Mouse (Mus musculus): ENCODE measurements around the gene Gja10. TPM values are rescaled to one million over a fixed set of nuclear protein-coding genes. Genes with fewer than 3 reads are reported as not detected.
A peak's percentile ranks its signal among the peaks of the same experiment; 100 is the strongest.

The Gja10 gene
- polyA plus RNA-seq, 1 experiment from 2014 or later, result not detected

GRCm38 (mm10) chr4:32564918-32565317, 37.6 kb downstream of the Gja10 start:
- no peak overlapping the region for H3K4me3 ChIP-seq (ENCODE audit: low read depth, low read length)

GRCm38 (mm10) chr4:32564416-32564815, 38.1 kb downstream of the Gja10 start:
- Histone ChIP-seq H3K36me3 (ENCODE audit: control insufficient read depth, insufficient read depth, low read length) (peaks cover 5% of the 10 kb centered on the region), H3K4me2 (ENCODE audit: low read depth) (no peak overlapping the region), H3K27me3 (ENCODE audit: control insufficient read depth, insufficient read depth, low read length) (no peaks in the 10 kb centered on the region), H3K4me3 (ENCODE audit: low read depth, low read length) (no peak overlapping the region), H3K27ac (ENCODE audit: low read depth, low read length) (no peak overlapping the region), H3K9ac (ENCODE audit: low read length) (no peak overlapping the region), H3K4me1 (ENCODE audit: control insufficient read depth, insufficient read depth, low read length) (peaks cover 12% of the 10 kb centered on the region; the same call in 1 of the 2 replicates), H3K9me3 (ENCODE audit: control insufficient read depth, low read length) (no peaks in the 10 kb centered on the region)
- no peak for DNase-seq (ENCODE audit: low spot score)
- no peak for ATAC-seq (ENCODE audit: insufficient read depth, low FRiP score, low TSS enrichment)
- WGBS, result 88% methylated on average over 7 of the region's 7 CpGs

More at GRCm38 (mm10) chr4:32564918-32565317, 37.6 kb downstream of the Gja10 start:
- WGBS, result 94% methylated on average over 8 of the region's 8 CpGs
- Histone ChIP-seq H3K36me3 (ENCODE audit: control insufficient read depth, insufficient read depth, low read length) (peaks cover 5% of the 10 kb centered on the region), H3K4me2 (ENCODE audit: low read depth) (no peak overlapping the region), H3K9ac (ENCODE audit: low read length) (no peak overlapping the region), H3K27ac (ENCODE audit: low read depth, low read length) (no peak overlapping the region), H3K4me1 (ENCODE audit: control insufficient read depth, insufficient read depth, low read length) (peaks cover 15% of the 10 kb centered on the region), H3K9me3 (ENCODE audit: control insufficient read depth, low read length) (no peaks in the 10 kb centered on the region), H3K27me3 (ENCODE audit: control insufficient read depth, insufficient read depth, low read length) (no peaks in the 10 kb centered on the region)
- no peak for ATAC-seq (ENCODE audit: insufficient read depth, low FRiP score, low TSS enrichment)
- no peak for DNase-seq (ENCODE audit: low spot score)

- Histone ChIP-seq H3K36me3 (ENCODE audit: control insufficient read depth, insufficient read depth, low read length) (peaks cover 5% of the 10 kb centered on the region), H3K9ac (ENCODE audit: low read length) (no peak overlapping the region), H3K27ac (ENCODE audit: low read depth, low read length) (no peak overlapping the region), H3K9me3 (ENCODE audit: control insufficient read depth, low read length) (no peaks in the 10 kb centered on the region), H3K27me3 (ENCODE audit: control insufficient read depth, insufficient read depth, low read length) (no peaks in the 10 kb centered on the region), H3K4me3 (ENCODE audit: low read depth, low read length) (no peak overlapping the region), H3K4me1 (ENCODE audit: control insufficient read depth, insufficient read depth, low read length) (peaks cover 12% of the 10 kb centered on the region; the same call in 1 of the 2 replicates), H3K4me2 (ENCODE audit: low read depth) (no peak overlapping the region)
- DNase-seq (ENCODE audit: low spot score) (no peak), ATAC-seq (ENCODE audit: insufficient read depth, low FRiP score, low TSS enrichment) (peak; percentile 21; the same call in 1 of the 2 replicates)
- WGBS, result 96% methylated on average over 35 of the region's 35 CpGs
Observed at GRCm38 (mm10) chr4:32562319-32563115, 40.0 kb downstream of the Gja10 start.

GRCm38 (mm10) chr4:32561555-32562095, 40.9 kb downstream of the Gja10 start:
- H3K4me3 ChIP-seq (ENCODE audit: low read depth, low read length), result no peak overlapping the region
- peak; percentile 67 for ATAC-seq (ENCODE audit: insufficient read depth, low FRiP score, low TSS enrichment)
- 43% methylated on average over 12 of the region's 12 CpGs for WGBS
- DNase-seq (ENCODE audit: low spot score), result peak; percentile 55
- H3K9ac ChIP-seq (ENCODE audit: low read length), result no peak overlapping the region
- H3K27ac ChIP-seq (ENCODE audit: low read depth, low read length), result peak overlapping the region; percentile 67; the same call in 1 of the 2 replicates
- no peaks in the 10 kb centered on the region for H3K9me3 ChIP-seq (ENCODE audit: control insufficient read depth, low read length)
- H3K4me1 ChIP-seq (ENCODE audit: control insufficient read depth, insufficient read depth, low read length), result peaks cover 12% of the 10 kb centered on the region; the same call in 1 of the 2 replicates
- H3K36me3 ChIP-seq (ENCODE audit: control insufficient read depth, insufficient read depth, low read length), result peaks cover 5% of the 10 kb centered on the region
- no peak overlapping the region for H3K4me2 ChIP-seq (ENCODE audit: low read depth)
- no peaks in the 10 kb centered on the region for H3K27me3 ChIP-seq (ENCODE audit: control insufficient read depth, insufficient read depth, low read length)

- ATAC-seq (ENCODE audit: insufficient read depth, low FRiP score, low TSS enrichment), result 0 out of 2 replicates have a peak, but pooled peaks have one; percentile 32
Observed at GRCm38 (mm10) chr4:32560724-32561554, 41.6 kb downstream of the Gja10 start.

GRCm38 (mm10) chr4:32560246-32560645, 42.3 kb downstream of the Gja10 start:
- H3K9me3 ChIP-seq (ENCODE audit: control insufficient read depth, low read length), result no peaks in the 10 kb centered on the region
- DNase-seq (ENCODE audit: low spot score) (peak; percentile 49), ATAC-seq (ENCODE audit: insufficient read depth, low FRiP score, low TSS enrichment) (no peak)
- no peak overlapping the region for H3K9ac ChIP-seq (ENCODE audit: low read length)
- H3K4me1 ChIP-seq (ENCODE audit: control insufficient read depth, insufficient read depth, low read length), result peaks cover 12% of the 10 kb centered on the region; the same call in 1 of the 2 replicates
- no peak overlapping the region for H3K27ac ChIP-seq (ENCODE audit: low read depth, low read length)
- H3K4me3 ChIP-seq (ENCODE audit: low read depth, low read length), result no peak overlapping the region
- no peak overlapping the region for H3K4me2 ChIP-seq (ENCODE audit: low read depth)
- 31% methylated on average over 6 of the region's 6 CpGs for WGBS
- H3K27me3 ChIP-seq (ENCODE audit: control insufficient read depth, insufficient read depth, low read length), result no peaks in the 10 kb centered on the region
- peaks cover 5% of the 10 kb centered on the region for H3K36me3 ChIP-seq (ENCODE audit: control insufficient read depth, insufficient read depth, low read length)

More at GRCm38 (mm10) chr4:32560724-32561554, 41.6 kb downstream of the Gja10 start:
- H3K36me3 ChIP-seq (ENCODE audit: control insufficient read depth, insufficient read depth, low read length), result peaks cover 5% of the 10 kb centered on the region
- H3K4me2 ChIP-seq (ENCODE audit: low read depth), result no peak overlapping the region
- no peaks in the 10 kb centered on the region for H3K27me3 ChIP-seq (ENCODE audit: control insufficient read depth, insufficient read depth, low read length)
- H3K27ac ChIP-seq (ENCODE audit: low read depth, low read length), result peak overlapping the region; percentile 67; the same call in 1 of the 2 replicates
- H3K4me3 ChIP-seq (ENCODE audit: low read depth, low read length), result no peak overlapping the region
- DNase-seq (ENCODE audit: low spot score), result peak; percentile 60
- 51% methylated on average over 8 of the region's 8 CpGs for WGBS
- peaks cover 12% of the 10 kb centered on the region; the same call in 1 of the 2 replicates for H3K4me1 ChIP-seq (ENCODE audit: control insufficient read depth, insufficient read depth, low read length)
- H3K9me3 ChIP-seq (ENCODE audit: control insufficient read depth, low read length), result no peaks in the 10 kb centered on the region
- H3K9ac ChIP-seq (ENCODE audit: low read length), result no peak overlapping the region

GRCm38 (mm10) chr4:32555506-32555905, 47.1 kb downstream of the Gja10 start:
- peaks cover 5% of the 10 kb centered on the region; the same call in 1 of the 2 replicates for H3K4me1 ChIP-seq (ENCODE audit: control insufficient read depth, insufficient read depth, low read length)
- H3K4me3 ChIP-seq (ENCODE audit: low read depth, low read length), result no peak overlapping the region
- no peaks in the 10 kb centered on the region for H3K9me3 ChIP-seq (ENCODE audit: control insufficient read depth, low read length)
- ATAC-seq (ENCODE audit: insufficient read depth, low FRiP score, low TSS enrichment) (no peak), DNase-seq (ENCODE audit: low spot score) (no peak)
- no peak overlapping the region for H3K4me2 ChIP-seq (ENCODE audit: low read depth)
- H3K9ac ChIP-seq (ENCODE audit: low read length), result no peak overlapping the region
- H3K27me3 ChIP-seq (ENCODE audit: control insufficient read depth, insufficient read depth, low read length), result no peaks in the 10 kb centered on the region
- H3K27ac ChIP-seq (ENCODE audit: low read depth, low read length), result no peak overlapping the region
- WGBS, result 91% methylated on average over 7 of the region's 7 CpGs
- no peaks in the 10 kb centered on the region; the same call in 1 of the 2 replicates for H3K36me3 ChIP-seq (ENCODE audit: control insufficient read depth, insufficient read depth, low read length)

GRCm38 (mm10) chr4:32551337-32551736, 51.2 kb downstream of the Gja10 start:
- Histone ChIP-seq H3K9ac (ENCODE audit: low read length) (no peak overlapping the region), H3K9me3 (ENCODE audit: control insufficient read depth, low read length) (no peaks in the 10 kb centered on the region), H3K4me2 (ENCODE audit: low read depth) (no peak overlapping the region), H3K36me3 (ENCODE audit: control insufficient read depth, insufficient read depth, low read length) (no peaks in the 10 kb centered on the region; the same call in 1 of the 2 replicates), H3K4me3 (ENCODE audit: low read depth, low read length) (no peak overlapping the region), H3K27me3 (ENCODE audit: control insufficient read depth, insufficient read depth, low read length) (no peaks in the 10 kb centered on the region), H3K4me1 (ENCODE audit: control insufficient read depth, insufficient read depth, low read length) (no peaks in the 10 kb centered on the region), H3K27ac (ENCODE audit: low read depth, low read length) (no peak overlapping the region)
- WGBS, result 35% methylated on average over 4 of the region's 4 CpGs
- DNase-seq (ENCODE audit: low spot score), result no peak
- no peak for ATAC-seq (ENCODE audit: insufficient read depth, low FRiP score, low TSS enrichment)
